Mouse (Mus musculus) liver, embryonic 16.5 days (tissue): ENCODE results near the gene Traf3ip1. TPM values are rescaled to one million over a fixed set of nuclear protein-coding genes. Genes with fewer than 3 reads are reported as not detected.
A peak's percentile ranks its signal among the peaks of the same experiment; 100 is the strongest.

Source experiments
- ATAC-seq: fragments of 200-750 bp; cut with Nextera tagmentation; 2 replicates; pipeline ENCODE4 v1.8.0; 2017; ENCODE audit warnings: low read depth, mild to moderate bottlenecking, moderate number of reproducible peaks, moderate library complexity
- H3K27ac ChIP-seq: fragments of 300-500 bp; sonication (generic); 2 replicates; pipeline ENCODE4 v1.5.1; 2014; ENCODE audit warnings: mild to moderate bottlenecking, low read length
- H3K27me3 ChIP-seq: fragments of 300-500 bp; sonication (generic); 2 replicates; pipeline ENCODE4 v1.6.1; 2014; ENCODE audit warnings: low read depth, low read length, mixed read lengths; ENCODE audit not compliant: control insufficient read depth, insufficient read depth
- H3K36me3 ChIP-seq: fragments of 300-500 bp; sonication (generic); 2 replicates; pipeline ENCODE4 v1.6.1; 2014; ENCODE audit warnings: mild to moderate bottlenecking; ENCODE audit not compliant: control insufficient read depth, insufficient read depth
- H3K4me1 ChIP-seq: fragments of 300-500 bp; sonication (generic); 2 replicates; pipeline ENCODE4 v1.6.1; 2014; ENCODE audit warnings: low read depth, low read length, mixed read lengths; ENCODE audit not compliant: control insufficient read depth
- H3K4me2 ChIP-seq: fragments of 300-500 bp; sonication (generic); 2 replicates; pipeline ENCODE4 v1.6.1; 2014; ENCODE audit warnings: low read depth, low read length, mixed read lengths
- H3K4me3 ChIP-seq: fragments of 300-500 bp; sonication (generic); 2 replicates; pipeline ENCODE4 v1.5.1; 2014; ENCODE audit warnings: low read depth, mild to moderate bottlenecking, low read length
- H3K9ac ChIP-seq: fragments of 300-500 bp; sonication (generic); 2 replicates; pipeline ENCODE4 v1.6.1; 2014; ENCODE audit warnings: low read depth, low read length
- H3K9me3 ChIP-seq: fragments of 300-500 bp; sonication (generic); replicated peaks from 2 replicates; pipeline ENCODE4 v1.6.1; 2016; ENCODE audit warnings: low read length; ENCODE audit not compliant: control insufficient read depth
- WGBS: fragments of 180-500 bp; shearing (Covaris S2); extraction: QIAGEN DNeasy Blood & Tissue Kit; methylation state at CpG from one replicate; pipeline ENCODE4 v1.1.7; 2014; ENCODE audit not compliant: insufficient replicate concordance; 5-methylcytosine and 5-hydroxymethylcytosine counted together
- polyA plus RNA-seq: library from polyadenylated mRNA; unstranded; fragments of >200 nt; fragmentation: Nextera tagmentation; extraction: Ambion mirVana; gene quantifications from 2 replicates; pipeline ENCODE4 v1.2.1, GENCODE M21; 2015

The Traf3ip1 gene
- polyA plus RNA-seq, 1 experiment from 2014 or later, result 1.5 TPM

- peak overlapping the region; percentile 52 for H3K4me2 ChIP-seq
- no peaks in the 10 kb centered on the region for H3K27me3 ChIP-seq
- 0 out of 2 replicates have a peak overlapping the region, but pooled peaks have one; percentile 14 for H3K9ac ChIP-seq
- peak overlapping the region; percentile 37; the same call in 1 of the 2 replicates for H3K4me3 ChIP-seq
- no peak for ATAC-seq
- H3K4me1 ChIP-seq, result peaks cover 56% of the 10 kb centered on the region
- peaks cover 23% of the 10 kb centered on the region for H3K36me3 ChIP-seq
- WGBS, result 48% methylated on average over 4 of the region's 4 CpGs
- no peaks in the 10 kb centered on the region for H3K9me3 ChIP-seq
- peak overlapping the region; percentile 88 for H3K27ac ChIP-seq
Observed at GRCm38 (mm10) chr1:91543974-91544373, 49.5 kb downstream of the Traf3ip1 start.

GRCm38 (mm10) chr1:91545226-91545625 lies 50.8 kb downstream of the Traf3ip1 start:
- no peak for ATAC-seq
- H3K27me3 ChIP-seq, result no peaks in the 10 kb centered on the region
- H3K27ac ChIP-seq, result peak overlapping the region; percentile 88
- peak overlapping the region; percentile 52 for H3K4me2 ChIP-seq
- WGBS, result 61% methylated on average over 1 of the region's 1 CpGs
- peak overlapping the region; percentile 29 for H3K4me3 ChIP-seq
- no peak overlapping the region; the same call in 1 of the 2 replicates for H3K9ac ChIP-seq
- peaks cover 48% of the 10 kb centered on the region for H3K4me1 ChIP-seq
- H3K9me3 ChIP-seq, result no peaks in the 10 kb centered on the region
- peaks cover 26% of the 10 kb centered on the region for H3K36me3 ChIP-seq

- ATAC-seq, result no peak
- Histone ChIP-seq H3K27me3 (no peaks in the 10 kb centered on the region), H3K27ac (no peak overlapping the region), H3K4me2 (no peak overlapping the region), H3K4me1 (peaks cover 35% of the 10 kb centered on the region), H3K4me3 (no peak overlapping the region), H3K36me3 (peaks cover 34% of the 10 kb centered on the region), H3K9ac (no peak overlapping the region), H3K9me3 (no peaks in the 10 kb centered on the region)
- WGBS, result 96% methylated on average over 5 of the region's 5 CpGs
Observed at GRCm38 (mm10) chr1:91547567-91547966, 53.1 kb downstream of the Traf3ip1 start.

- WGBS, result 57% methylated on average over 2 of the region's 2 CpGs
- Histone ChIP-seq H3K9ac (no peak overlapping the region), H3K4me3 (no peak overlapping the region), H3K27ac (peak overlapping the region; percentile 29; the same call in 1 of the 2 replicates), H3K4me1 (peaks cover 27% of the 10 kb centered on the region), H3K36me3 (peaks cover 44% of the 10 kb centered on the region), H3K9me3 (no peaks in the 10 kb centered on the region), H3K27me3 (no peaks in the 10 kb centered on the region), H3K4me2 (no peak overlapping the region)
- no peak for ATAC-seq
Observed at GRCm38 (mm10) chr1:91549073-91549472, 54.6 kb downstream of the Traf3ip1 start.

GRCm38 (mm10) chr1:91557099-91557498 lies 62.7 kb downstream of the Traf3ip1 start:
- no peak for ATAC-seq

GRCm38 (mm10) chr1:91561226-91561625 lies 66.8 kb downstream of the Traf3ip1 start:
- no peak overlapping the region for H3K4me3 ChIP-seq
- H3K9me3 ChIP-seq, result no peaks in the 10 kb centered on the region
- ATAC-seq, result no peak
- H3K4me1 ChIP-seq, result no peaks in the 10 kb centered on the region
- H3K9ac ChIP-seq, result no peak overlapping the region
- no peak overlapping the region for H3K27ac ChIP-seq
- H3K4me2 ChIP-seq, result no peak overlapping the region
- H3K36me3 ChIP-seq, result peaks cover 6% of the 10 kb centered on the region
- no peaks in the 10 kb centered on the region for H3K27me3 ChIP-seq
- WGBS, result 80% methylated on average over 6 of the region's 6 CpGs

More at GRCm38 (mm10) chr1:91557099-91557498, 62.7 kb downstream of the Traf3ip1 start:
- H3K4me1 ChIP-seq, result no peaks in the 10 kb centered on the region
- H3K9ac ChIP-seq, result no peak overlapping the region
- no peak overlapping the region for H3K27ac ChIP-seq
- peaks cover 37% of the 10 kb centered on the region for H3K36me3 ChIP-seq
- H3K4me3 ChIP-seq, result no peak overlapping the region
- H3K4me2 ChIP-seq, result no peak overlapping the region
- no peaks in the 10 kb centered on the region for H3K9me3 ChIP-seq
- 64% methylated on average over 2 of the region's 2 CpGs for WGBS
- no peaks in the 10 kb centered on the region for H3K27me3 ChIP-seq

GRCm38 (mm10) chr1:91562977-91563590 lies 68.6 kb downstream of the Traf3ip1 start:
- H3K9me3 ChIP-seq, result no peaks in the 10 kb centered on the region
- H3K4me3 ChIP-seq, result no peak overlapping the region
- H3K4me2 ChIP-seq, result no peak overlapping the region
- peaks cover 3% of the 10 kb centered on the region for H3K36me3 ChIP-seq
- H3K4me1 ChIP-seq, result no peaks in the 10 kb centered on the region
- H3K9ac ChIP-seq, result no peak overlapping the region
- no peak for ATAC-seq
- H3K27ac ChIP-seq, result no peak overlapping the region
- no peaks in the 10 kb centered on the region for H3K27me3 ChIP-seq
- WGBS, result 58% methylated on average over 4 of the region's 4 CpGs

GRCm38 (mm10) chr1:91564004-91564403 lies 69.6 kb downstream of the Traf3ip1 start:
- no peaks in the 10 kb centered on the region for H3K9me3 ChIP-seq
- WGBS, result 44% methylated on average over 3 of the region's 3 CpGs
- no peak overlapping the region for H3K9ac ChIP-seq
- no peaks in the 10 kb centered on the region for H3K27me3 ChIP-seq
- no peak for ATAC-seq
- no peaks in the 10 kb centered on the region for H3K4me1 ChIP-seq
- no peak overlapping the region for H3K27ac ChIP-seq
- H3K4me2 ChIP-seq, result no peak overlapping the region
- peaks cover 3% of the 10 kb centered on the region; the same call in 1 of the 2 replicates for H3K36me3 ChIP-seq
- H3K4me3 ChIP-seq, result no peak overlapping the region

- H3K9me3 ChIP-seq, result no peaks in the 10 kb centered on the region
- H3K27ac ChIP-seq, result no peak overlapping the region
- H3K4me3 ChIP-seq, result no peak overlapping the region
- WGBS, result 53% methylated on average over 6 of the region's 6 CpGs
- H3K36me3 ChIP-seq, result peaks cover under 1% of the 10 kb centered on the region; the same call in 1 of the 2 replicates
- no peaks in the 10 kb centered on the region for H3K4me1 ChIP-seq
- no peak overlapping the region for H3K4me2 ChIP-seq
- H3K27me3 ChIP-seq, result no peaks in the 10 kb centered on the region
- no peak for ATAC-seq
- H3K9ac ChIP-seq, result no peak overlapping the region
Observed at GRCm38 (mm10) chr1:91564598-91564997, 70.2 kb downstream of the Traf3ip1 start.
